Mouse (Mus musculus): ENCODE data around the gene Ccp110.

- TF ChIP-seq CTCF (IDR thresholded peaks at IDR 0.05; ENCODE audit: borderline replicate concordance, insufficient read depth, low read depth, low read length) = no peak
- peak; percentile 84; the same call in 1 of the 2 replicates for TF ChIP-seq POLR2A (IDR thresholded peaks at IDR 0.05; ENCODE audit: borderline replicate concordance, insufficient read depth, low read length)
Observed at GRCm38 (mm10) chr7:118740532-118741338, 28.4 kb downstream of the Ccp110 start.

Measured in cerebellum, adult 2 months (tissue).